Mouse (Mus musculus) liver, adult 2 months (tissue): ENCODE measurements at regions not wholly inside any gene's neighbourhood (a gene's known extent, or its start where the extent isn't known, plus 50 kb on each side); places are given as distances from the start of the nearest gene placed in this dataset.

Source experiments
- DNase-seq: peaks from one replicate; pipeline ENCODE4 v3.0.0-alpha.2; 2011; ENCODE audit warnings: low read depth, low spot score; ENCODE audit errors: extremely low read depth
- H3K27ac ChIP-seq: fragments of 200-500 bp; replicated peaks from 2 replicates; pipeline ENCODE4 v1.5.1; 2012; ENCODE audit warnings: low read depth, mild to moderate bottlenecking, control low read depth, inconsistent platforms, low read length; ENCODE audit not compliant: insufficient read depth
- H3K27me3 ChIP-seq: fragments of 200-500 bp; 2 replicates; pipeline ENCODE4 v1.6.1; 2012; ENCODE audit warnings: mild to moderate bottlenecking, moderate library complexity, low read length, inconsistent platforms; ENCODE audit not compliant: control insufficient read depth, insufficient read depth
- H3K36me3 ChIP-seq: fragments of 200-500 bp; 2 replicates; pipeline ENCODE4 v1.6.1; 2012; ENCODE audit warnings: low read length, inconsistent platforms; ENCODE audit not compliant: control insufficient read depth, insufficient read depth
- H3K4me1 ChIP-seq: fragments of 200-500 bp; 2 replicates; pipeline ENCODE4 v1.6.1; 2011; ENCODE audit warnings: low read length; ENCODE audit not compliant: control insufficient read depth, insufficient read depth
- H3K4me3 ChIP-seq: fragments of 200-500 bp; 2 replicates; pipeline ENCODE4 v1.5.1; 2011; ENCODE audit warnings: low read depth, mild to moderate bottlenecking, control low read depth, low read length, moderate library complexity; ENCODE audit not compliant: insufficient read depth
- H3K79me2 ChIP-seq: fragments of 200-500 bp; 2 replicates; pipeline ENCODE4 v1.6.1; 2012; ENCODE audit warnings: inconsistent platforms, mild to moderate bottlenecking, low read length, moderate library complexity; ENCODE audit not compliant: control insufficient read depth, insufficient read depth
- H3K9ac ChIP-seq: fragments of 200-500 bp; 2 replicates; pipeline ENCODE4 v1.6.1; 2012; ENCODE audit warnings: low read depth, mild to moderate bottlenecking, control low read depth, inconsistent platforms, low read length
- CTCF ChIP-seq: fragments of 200-500 bp; IDR thresholded peaks from 2 replicates; pipeline ENCODE4 v1.5.1; 2011; ENCODE audit warnings: low read depth, low read length, control low read depth
- POLR2A ChIP-seq: fragments of 200-500 bp; IDR thresholded peaks from 2 replicates; pipeline ENCODE4 v1.6.1; 2011; ENCODE audit warnings: low read length, control low read depth; ENCODE audit not compliant: insufficient read depth; ENCODE audit errors: extremely low read depth
- WGBS: fragments of 180-500 bp; shearing (Covaris S2); methylation state at CpG from one replicate; pipeline ENCODE4 v1.1.7; 2018; 5-methylcytosine and 5-hydroxymethylcytosine counted together

DNA sequence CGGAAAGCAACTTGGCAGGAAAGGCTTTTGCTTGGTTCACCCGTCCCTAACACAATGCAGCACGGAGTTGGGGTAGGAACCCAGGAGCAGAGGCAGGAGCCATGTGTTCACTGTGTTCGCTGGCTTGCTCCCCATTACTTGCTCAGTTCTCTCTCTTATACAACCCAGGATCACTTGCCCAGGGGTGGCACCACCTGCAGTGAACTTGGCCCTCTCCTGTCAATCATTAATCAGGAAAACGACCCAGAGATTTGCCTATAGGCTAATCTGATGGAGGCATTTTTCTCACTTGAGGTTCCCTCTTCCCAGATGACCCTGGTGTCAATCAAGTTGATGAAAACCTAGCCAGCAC is 202.5 kb downstream of the Pten start:
- TF ChIP-seq POLR2A (no peak), CTCF (no peak)
- DNase-seq: peak; percentile 91
- peak overlapping the region; percentile 79 for H3K27ac ChIP-seq
- H3K9ac ChIP-seq: peak overlapping the region; percentile 67
- H3K79me2 ChIP-seq: no peaks in the 10 kb centered on the region
- 31% methylated on average over 5 of the region's 5 CpGs for WGBS
- no peaks in the 10 kb centered on the region for H3K27me3 ChIP-seq
- peaks cover 2% of the 10 kb centered on the region; the same call in 1 of the 2 replicates for H3K4me1 ChIP-seq
- no peaks in the 10 kb centered on the region for H3K36me3 ChIP-seq
- peak overlapping the region; percentile 57 for H3K4me3 ChIP-seq

DNA sequence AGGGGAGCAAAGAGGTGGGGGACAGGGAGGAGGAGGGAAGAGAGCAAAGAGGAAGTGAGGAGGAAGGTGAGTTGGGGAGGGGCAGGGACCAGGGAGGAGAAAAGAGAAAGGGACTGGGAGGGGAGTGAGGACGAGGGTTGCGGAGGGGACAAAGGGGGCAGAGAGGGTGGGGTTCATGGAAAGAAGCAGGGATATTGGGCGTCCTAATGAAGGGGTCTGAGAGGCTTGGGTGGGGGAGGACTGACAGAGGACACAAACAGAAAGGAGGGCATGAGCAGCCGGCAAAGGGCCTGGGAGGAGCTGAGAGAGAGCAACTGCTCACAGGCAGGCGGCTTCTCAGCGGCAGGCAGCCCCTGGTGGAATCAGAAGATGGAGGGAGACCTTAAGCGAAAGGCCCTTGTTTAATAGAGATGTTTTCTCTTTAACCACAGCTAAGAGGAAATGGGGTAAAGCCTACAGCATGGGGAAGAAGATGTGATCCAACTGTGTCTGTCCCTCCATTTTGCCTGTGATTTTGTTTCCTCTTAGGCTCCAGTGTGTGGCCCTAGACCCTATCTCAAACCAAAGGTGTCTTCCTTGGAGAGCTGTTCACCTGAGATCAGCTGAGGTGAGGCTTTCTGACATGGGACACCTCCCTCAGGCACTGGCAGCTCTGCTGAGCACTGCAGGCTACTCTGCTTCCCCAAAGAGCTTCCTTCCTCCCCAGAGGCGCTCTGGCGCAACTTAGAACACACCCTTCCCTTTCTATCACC is 203.1 kb downstream of the Pten start:
- H3K27ac ChIP-seq: peak overlapping the region; percentile 79
- no peaks in the 10 kb centered on the region for H3K36me3 ChIP-seq
- H3K79me2 ChIP-seq: no peaks in the 10 kb centered on the region
- TF ChIP-seq CTCF: peak; percentile 13; the same call in 1 of the 2 replicates
- TF ChIP-seq POLR2A: no peak
- no peaks in the 10 kb centered on the region for H3K27me3 ChIP-seq
- H3K9ac ChIP-seq: peak overlapping the region; percentile 67
- DNase-seq: peak; percentile 61
- peak overlapping the region; percentile 57 for H3K4me3 ChIP-seq
- WGBS: 12% methylated on average over 9 of the region's 9 CpGs
- peaks cover 2% of the 10 kb centered on the region; the same call in 1 of the 2 replicates for H3K4me1 ChIP-seq

- H3K27me3 ChIP-seq: no peaks in the 10 kb centered on the region
- H3K9ac ChIP-seq: no peak overlapping the region
- no peaks in the 10 kb centered on the region for H3K36me3 ChIP-seq
- no peak overlapping the region for H3K4me3 ChIP-seq
- no peaks in the 10 kb centered on the region for H3K79me2 ChIP-seq
- no peak for DNase-seq
- no peak overlapping the region for H3K27ac ChIP-seq
- 83% methylated on average over 5 of the region's 5 CpGs for WGBS
- TF ChIP-seq CTCF: no peak
- H3K4me1 ChIP-seq: peaks cover 2% of the 10 kb centered on the region; the same call in 1 of the 2 replicates
These were observed 204.2 kb downstream of the Pten start for GRCm38 (mm10) chr19:32961525-32961924.

DNA sequence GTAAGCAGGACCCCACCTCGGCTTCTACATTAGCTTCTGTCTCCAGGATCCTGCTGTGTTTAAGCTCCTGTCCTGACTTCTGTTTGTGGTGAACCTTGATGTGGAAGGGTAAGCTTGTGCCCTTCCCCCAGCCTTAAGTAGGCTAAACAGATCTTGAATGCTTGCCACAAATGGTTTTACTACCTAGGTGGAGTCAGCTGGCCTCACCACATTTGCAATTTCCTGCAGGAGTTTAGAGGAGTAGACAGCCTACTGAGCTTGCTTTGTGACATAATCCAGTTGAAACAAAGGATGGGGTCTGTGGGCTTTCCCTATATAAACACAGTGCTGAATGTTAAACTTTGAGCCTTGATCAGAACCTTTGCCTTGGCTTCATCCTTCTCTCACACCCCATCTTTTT is 206.7 kb downstream of the Pten start:
- no peaks in the 10 kb centered on the region; the same call in 1 of the 2 replicates for H3K36me3 ChIP-seq
- peaks cover 2% of the 10 kb centered on the region; the same call in 1 of the 2 replicates for H3K4me1 ChIP-seq
- H3K4me3 ChIP-seq: no peak overlapping the region
- WGBS: 62% methylated on average over 1 of the region's 1 CpGs
- H3K27ac ChIP-seq: no peak overlapping the region
- TF ChIP-seq POLR2A (no peak), CTCF (no peak)
- DNase-seq: no peak
- no peaks in the 10 kb centered on the region for H3K27me3 ChIP-seq
- H3K79me2 ChIP-seq: no peaks in the 10 kb centered on the region
- H3K9ac ChIP-seq: no peak overlapping the region

DNA sequence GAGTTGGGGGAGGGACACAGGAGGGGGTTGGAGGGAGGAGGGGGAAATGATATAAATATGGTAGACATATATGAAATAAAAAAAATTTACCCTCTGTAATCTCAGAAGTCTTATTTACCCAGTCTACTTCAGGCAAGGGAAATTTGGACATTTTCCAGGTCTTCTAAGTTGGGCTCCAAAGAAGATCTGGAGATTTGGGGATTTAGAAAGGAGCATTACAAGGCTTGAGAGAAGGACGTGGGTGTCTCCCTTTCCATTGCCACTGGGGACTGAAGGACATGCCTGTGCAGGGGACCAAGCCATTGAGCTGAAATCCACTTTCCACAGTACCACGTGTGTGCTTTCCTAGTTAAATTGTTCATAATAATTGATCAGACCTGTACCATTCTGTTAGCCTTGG is 208.2 kb downstream of the Pten start:
- TF ChIP-seq CTCF (no peak), POLR2A (no peak)
- 54% methylated on average over 2 of the region's 2 CpGs for WGBS
- Histone ChIP-seq H3K79me2 (no peaks in the 10 kb centered on the region), H3K4me1 (peaks cover 2% of the 10 kb centered on the region; the same call in 1 of the 2 replicates), H3K36me3 (no peaks in the 10 kb centered on the region; the same call in 1 of the 2 replicates), H3K9ac (no peak overlapping the region), H3K27ac (no peak overlapping the region), H3K27me3 (no peaks in the 10 kb centered on the region), H3K4me3 (no peak overlapping the region)
- no peak for DNase-seq

DNA sequence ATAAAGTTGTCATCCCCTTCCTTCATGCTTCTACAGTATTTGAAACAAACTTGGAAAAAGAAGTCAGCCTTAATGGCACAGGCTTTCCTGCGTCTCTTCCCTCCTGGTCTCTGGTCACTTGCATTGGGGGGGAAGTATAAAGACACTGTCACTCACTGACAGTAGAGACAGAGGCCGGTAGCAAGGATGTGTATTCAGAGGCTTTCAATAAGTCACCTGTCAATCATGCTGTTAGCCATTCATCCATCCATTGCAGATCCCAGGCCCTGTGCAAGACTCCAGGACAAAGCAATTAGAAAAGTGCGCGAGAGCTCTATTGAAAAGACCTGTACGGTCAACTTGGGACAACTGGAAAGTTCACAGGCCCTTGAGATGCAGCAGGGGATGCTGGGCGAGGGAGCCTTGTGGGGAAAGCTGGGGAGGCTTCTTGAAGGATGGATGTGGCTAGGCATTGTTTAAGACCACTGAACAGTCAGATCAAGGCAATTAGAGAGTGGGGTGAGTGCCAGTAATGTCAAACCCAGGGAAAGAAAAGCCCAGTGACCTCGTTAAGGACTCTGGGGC is 212.0 kb downstream of the Pten start:
- no peak overlapping the region for H3K9ac ChIP-seq
- H3K27me3 ChIP-seq: no peaks in the 10 kb centered on the region
- WGBS: 90% methylated on average over 7 of the region's 7 CpGs
- no peaks in the 10 kb centered on the region; the same call in 1 of the 2 replicates for H3K36me3 ChIP-seq
- no peak overlapping the region for H3K4me3 ChIP-seq
- no peaks in the 10 kb centered on the region for H3K79me2 ChIP-seq
- H3K4me1 ChIP-seq: no peaks in the 10 kb centered on the region
- no peak for DNase-seq
- H3K27ac ChIP-seq: no peak overlapping the region
- TF ChIP-seq POLR2A (no peak), CTCF (no peak)
